Mouse (Mus musculus): ENCODE results near the gene Rgs19. TPM values are rescaled to one million over a fixed set of nuclear protein-coding genes. Genes with fewer than 3 reads are reported as not detected.
A peak's percentile ranks its signal among the peaks of the same experiment; 100 is the strongest.

The Rgs19 gene
- total and polyA plus RNA-seq, 2 experiments from 2014 or later = 43.7 to 56.4 TPM

DNA sequence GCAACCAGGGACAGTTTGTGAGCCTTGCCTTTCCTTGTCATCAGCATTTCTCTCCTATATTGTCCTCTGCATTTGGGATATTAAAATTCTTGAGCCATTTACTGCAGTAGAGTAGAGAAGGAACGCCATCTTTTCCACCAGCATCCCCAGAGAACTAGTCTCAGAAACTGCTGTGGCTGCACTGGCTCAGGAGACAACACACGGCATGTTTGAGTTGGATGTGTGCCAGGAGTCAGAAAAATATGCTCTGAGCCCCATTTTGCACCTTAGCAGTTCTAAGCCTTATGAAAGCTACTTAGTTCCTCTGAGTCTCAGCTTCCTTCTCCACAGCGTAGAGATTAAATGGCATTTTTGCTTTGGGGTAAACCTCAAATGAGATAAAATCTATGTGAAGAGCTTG is 23.2 kb upstream of the Rgs19 start:
- WGBS = 47% methylated on average over 3 of the region's 3 CpGs

DNA sequence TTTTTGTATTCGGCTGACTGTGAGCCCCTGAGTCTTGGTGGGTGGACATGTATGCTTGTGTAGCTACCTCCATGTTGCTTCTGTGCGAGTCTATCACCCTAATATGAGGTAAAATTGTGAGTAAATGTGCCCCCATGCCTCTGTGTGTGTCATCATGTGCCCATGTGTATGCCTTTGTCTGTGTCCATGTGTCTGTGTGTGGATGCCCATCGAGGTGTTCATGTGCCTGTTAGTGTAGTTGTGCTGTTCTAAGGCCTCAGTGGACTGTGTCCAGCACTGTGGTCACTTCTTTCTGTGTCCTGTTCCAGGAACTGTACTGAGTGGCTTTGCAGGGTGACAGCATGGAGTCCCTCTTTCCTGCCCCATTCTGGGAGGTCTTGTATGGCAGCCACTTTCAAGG is 21.6 kb upstream of the Rgs19 start:
- 45% methylated on average over 3 of the region's 3 CpGs for WGBS
- DNase-seq (peak; percentile 63), ATAC-seq (peak; percentile 34)
- Histone ChIP-seq H3K9ac (peak overlapping the region; percentile 71), H3K27me3 (ENCODE audit: insufficient read depth, low read length) (no peaks in the 10 kb centered on the region), H3K27ac (ENCODE audit: low read depth, low read length) (peak overlapping the region; percentile 77), H3K36me3 (ENCODE audit: insufficient read depth) (peaks cover 18% of the 10 kb centered on the region), H3K9me3 (ENCODE audit: low read length) (no peaks in the 10 kb centered on the region), H3K4me3 (ENCODE audit: low read depth, low read length) (peak overlapping the region; percentile 48), H3K4me1 (ENCODE audit: insufficient read depth) (peaks cover 13% of the 10 kb centered on the region), H3K4me2 (ENCODE audit: low read depth) (peak overlapping the region; percentile 68)
- no peak for TF ChIP-seq CTCF (IDR thresholded peaks at IDR 0.05; ENCODE audit: low read depth)

More for the DNA sequence above, 23.2 kb upstream of the Rgs19 start:
- H3K36me3 ChIP-seq (ENCODE audit: insufficient read depth) = peaks cover 20% of the 10 kb centered on the region
- 0 out of 2 replicates have a peak overlapping the region, but pooled peaks have one; percentile 48 for H3K4me3 ChIP-seq (ENCODE audit: low read depth, low read length)
- no peaks in the 10 kb centered on the region for H3K9me3 ChIP-seq (ENCODE audit: low read length)
- H3K27ac ChIP-seq (ENCODE audit: low read depth, low read length) = no peak overlapping the region
- peak overlapping the region; percentile 68 for H3K4me2 ChIP-seq (ENCODE audit: low read depth)
- TF ChIP-seq CTCF (IDR thresholded peaks at IDR 0.05; ENCODE audit: low read depth) = no peak
- no peak overlapping the region for H3K9ac ChIP-seq
- ATAC-seq (no peak), DNase-seq (peak; percentile 18)
- H3K4me1 ChIP-seq (ENCODE audit: insufficient read depth) = peaks cover 13% of the 10 kb centered on the region
- no peaks in the 10 kb centered on the region for H3K27me3 ChIP-seq (ENCODE audit: insufficient read depth, low read length)

DNA sequence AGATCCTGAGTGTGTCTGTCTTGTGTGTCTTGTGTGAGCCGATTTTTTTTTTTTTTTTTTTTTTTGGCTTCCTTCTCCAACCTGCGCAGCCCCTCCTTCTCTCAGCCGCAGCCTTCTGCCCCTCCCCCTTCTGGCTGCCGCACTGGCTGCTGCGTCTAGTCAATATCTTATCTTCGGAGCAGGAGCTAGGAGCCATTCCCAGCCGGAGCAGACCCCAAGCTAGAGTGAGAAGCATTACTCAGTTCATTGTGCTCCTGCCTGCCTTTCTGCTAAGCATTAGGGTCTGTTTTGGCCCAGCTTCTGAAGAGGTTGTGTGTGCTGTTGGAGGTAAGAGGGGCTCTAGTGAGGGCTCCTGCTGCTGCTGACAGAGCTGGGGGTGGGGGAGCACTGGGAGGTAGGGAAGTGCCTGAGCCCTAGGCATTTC is 21.1 kb upstream of the Rgs19 start, which contains the start of gene Oprl1:
Gene Oprl1 (plus strand): TSS at position 114 of the 424 bp plus-strand sequence.
- H3K4me1 ChIP-seq (ENCODE audit: insufficient read depth) = peaks cover 13% of the 10 kb centered on the region
- ATAC-seq (peak; percentile 80), DNase-seq (peak; percentile 85)
- peak within 1 kb of the TSS; percentile 77 for H3K27ac ChIP-seq (ENCODE audit: low read depth, low read length)
- H3K27me3 ChIP-seq (ENCODE audit: insufficient read depth, low read length) = no peaks in the 10 kb centered on the region
- peak within 1 kb of the TSS; percentile 68 for H3K4me2 ChIP-seq (ENCODE audit: low read depth)
- peak within 1 kb of the TSS; percentile 71 for H3K9ac ChIP-seq
- no peaks in the 10 kb centered on the region for H3K9me3 ChIP-seq (ENCODE audit: low read length)
- H3K4me3 ChIP-seq (ENCODE audit: low read depth, low read length) = peak within 1 kb of the TSS; percentile 48
- 3% methylated on average over 7 of the region's 7 CpGs for WGBS
- H3K36me3 ChIP-seq (ENCODE audit: insufficient read depth) = peaks cover 14% of the 10 kb centered on the region
- TF ChIP-seq CTCF (IDR thresholded peaks at IDR 0.05; ENCODE audit: low read depth) = no peak; the same call in none of the 2 replicates

DNA sequence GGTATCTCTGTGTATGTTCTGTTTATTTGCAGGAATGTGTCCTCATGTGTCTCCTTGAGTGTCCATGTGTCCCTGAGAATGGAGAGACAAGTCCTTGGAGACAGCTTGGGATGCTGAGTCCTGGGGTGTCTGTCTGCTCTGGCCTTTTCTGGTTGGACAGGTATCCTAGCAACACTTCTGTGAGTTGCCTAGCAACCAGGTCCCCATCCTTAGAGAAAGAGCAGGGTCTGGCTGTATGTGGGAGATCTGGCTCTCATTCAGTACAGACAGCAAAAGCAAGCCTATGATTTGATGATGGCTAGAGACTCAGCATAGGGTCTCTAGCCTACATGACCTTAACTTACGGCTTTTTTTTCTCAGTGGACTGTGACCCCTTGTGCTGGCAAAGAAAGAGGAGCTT is 20.0 kb upstream of the Rgs19 start:
- ATAC-seq (peak; percentile 73), DNase-seq (peak; percentile 74)
- Histone ChIP-seq H3K4me3 (ENCODE audit: low read depth, low read length) (no peak overlapping the region), H3K36me3 (ENCODE audit: insufficient read depth) (peaks cover 2% of the 10 kb centered on the region), H3K9me3 (ENCODE audit: low read length) (no peaks in the 10 kb centered on the region), H3K27me3 (ENCODE audit: insufficient read depth, low read length) (no peaks in the 10 kb centered on the region), H3K4me1 (ENCODE audit: insufficient read depth) (peaks cover 13% of the 10 kb centered on the region), H3K27ac (ENCODE audit: low read depth, low read length) (peak overlapping the region; percentile 69), H3K9ac (no peak overlapping the region), H3K4me2 (ENCODE audit: low read depth) (peak overlapping the region; percentile 68)
- WGBS = 48% methylated on average over 1 of the region's 1 CpGs
- TF ChIP-seq CTCF (IDR thresholded peaks at IDR 0.05; ENCODE audit: low read depth) = no peak

DNA sequence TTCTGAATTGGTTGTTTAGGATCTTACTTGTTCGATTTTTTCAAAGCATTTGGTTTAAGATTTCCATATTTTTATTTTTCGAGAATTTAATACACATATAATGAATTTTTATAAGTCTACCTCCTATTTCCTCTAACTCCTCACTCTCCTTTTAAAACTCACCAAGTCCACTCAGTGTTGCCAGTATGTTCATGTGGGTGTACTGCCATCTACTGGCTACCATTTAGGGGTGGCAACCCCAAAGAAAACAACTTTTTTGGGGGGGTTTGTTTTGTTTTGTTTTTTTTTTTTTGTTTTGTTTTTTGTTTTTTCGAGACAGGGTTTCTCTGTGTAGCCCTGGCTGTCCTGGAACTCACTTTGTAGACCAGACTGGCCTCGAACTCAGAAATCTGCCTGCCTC is 12.9 kb upstream of the Rgs19 start:
- peak; percentile 56 for TF ChIP-seq CTCF (IDR thresholded peaks at IDR 0.05; ENCODE audit: low read depth)
- no peak overlapping the region for H3K4me2 ChIP-seq (ENCODE audit: low read depth)
- H3K36me3 ChIP-seq (ENCODE audit: insufficient read depth) = no peaks in the 10 kb centered on the region
- H3K27me3 ChIP-seq (ENCODE audit: insufficient read depth, low read length) = no peaks in the 10 kb centered on the region
- no peaks in the 10 kb centered on the region for H3K4me1 ChIP-seq (ENCODE audit: insufficient read depth)
- DNase-seq (no peak), ATAC-seq (no peak)
- no peaks in the 10 kb centered on the region for H3K9me3 ChIP-seq (ENCODE audit: low read length)
- H3K4me3 ChIP-seq (ENCODE audit: low read depth, low read length) = no peak overlapping the region
- H3K9ac ChIP-seq = no peak overlapping the region
- 50% methylated on average over 4 of the region's 4 CpGs for WGBS
- no peak overlapping the region for H3K27ac ChIP-seq (ENCODE audit: low read depth, low read length)

DNA sequence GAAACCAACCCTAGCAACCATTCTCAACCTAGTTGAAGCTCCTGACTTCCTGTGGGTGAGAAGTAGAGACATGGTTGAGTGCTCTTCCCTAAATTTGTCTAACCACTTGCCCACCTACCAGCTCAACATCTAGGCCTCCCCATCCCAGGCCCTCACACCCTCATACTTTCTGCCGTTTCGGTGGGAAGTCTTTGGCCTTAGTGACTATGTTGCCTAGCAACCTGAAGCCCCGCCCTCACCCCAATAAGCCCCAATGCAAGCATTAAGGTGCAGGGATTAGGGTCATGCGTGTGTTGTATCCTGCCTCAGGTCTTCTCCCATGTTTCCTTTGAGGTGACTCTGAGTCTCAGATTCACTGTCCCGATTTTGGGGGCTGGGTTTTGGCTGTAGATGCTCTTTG is 4.5 kb upstream of the Rgs19 start, which contains the start of gene Lkaaear1:
Gene Lkaaear1 (minus strand): TSS at position 202 of the 400 bp plus-strand sequence.
- no peak within 1 kb of the TSS for H3K9ac ChIP-seq
- 40% methylated on average over 5 of the region's 5 CpGs for WGBS
- no peaks in the 10 kb centered on the region for H3K36me3 ChIP-seq (ENCODE audit: insufficient read depth)
- H3K4me2 ChIP-seq (ENCODE audit: low read depth) = no peak within 1 kb of the TSS
- ATAC-seq (no peak), DNase-seq (no peak)
- TF ChIP-seq CTCF (IDR thresholded peaks at IDR 0.05; ENCODE audit: low read depth) = no peak
- H3K27me3 ChIP-seq (ENCODE audit: insufficient read depth, low read length) = no peaks in the 10 kb centered on the region
- no peaks in the 10 kb centered on the region for H3K9me3 ChIP-seq (ENCODE audit: low read length)
- no peak within 1 kb of the TSS for H3K4me3 ChIP-seq (ENCODE audit: low read depth, low read length)
- no peaks in the 10 kb centered on the region for H3K4me1 ChIP-seq (ENCODE audit: insufficient read depth)
- H3K27ac ChIP-seq (ENCODE audit: low read depth, low read length) = no peak within 1 kb of the TSS

DNA sequence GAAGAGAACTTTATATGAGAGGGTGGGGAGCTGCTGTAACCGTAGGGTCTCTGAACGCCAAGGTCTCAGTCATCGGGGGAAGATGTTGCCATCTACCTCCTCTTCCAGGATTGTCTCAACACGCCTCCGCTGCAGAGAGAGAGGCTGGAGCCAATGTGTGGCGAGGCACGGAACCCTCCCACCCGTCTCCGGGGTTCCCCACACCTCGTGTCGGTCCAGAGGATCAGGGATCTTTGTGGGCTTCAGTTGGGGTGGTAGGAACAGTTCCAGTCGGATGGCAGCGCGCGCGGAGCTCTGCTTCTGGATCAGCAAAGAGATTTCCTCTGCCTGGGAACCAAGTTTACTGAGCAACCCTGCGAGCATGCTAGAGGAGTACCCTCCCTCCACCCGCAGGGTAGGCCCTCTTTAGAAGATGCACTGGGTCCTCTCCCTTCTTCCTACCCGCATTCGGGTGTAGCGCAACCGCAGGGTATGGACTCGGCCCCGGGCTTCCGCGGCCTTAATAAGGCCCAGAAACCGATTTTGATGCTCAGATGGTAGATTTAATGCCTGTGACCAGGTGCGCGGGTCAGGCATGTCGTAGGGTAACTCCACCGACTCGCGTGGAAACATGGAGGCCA is 3.1 kb upstream of the Rgs19 start:
- Histone ChIP-seq H3K27me3 (ENCODE audit: insufficient read depth, low read length) (no peaks in the 10 kb centered on the region), H3K4me2 (ENCODE audit: low read depth) (no peak overlapping the region), H3K9me3 (ENCODE audit: low read length) (no peaks in the 10 kb centered on the region), H3K27ac (ENCODE audit: low read depth, low read length) (no peak overlapping the region), H3K4me1 (ENCODE audit: insufficient read depth) (peaks cover 6% of the 10 kb centered on the region), H3K4me3 (ENCODE audit: low read depth, low read length) (no peak overlapping the region), H3K36me3 (ENCODE audit: insufficient read depth) (no peaks in the 10 kb centered on the region), H3K9ac (no peak overlapping the region)
- TF ChIP-seq CTCF (IDR thresholded peaks at IDR 0.05; ENCODE audit: low read depth) = no peak
- DNase-seq = no peak
- WGBS = 81% methylated on average over 33 of the region's 33 CpGs
- ATAC-seq = no peak
